Mouse (Mus musculus): ENCODE data around the gene Zfp646. TPM values are rescaled to one million over a fixed set of nuclear protein-coding genes. Genes with fewer than 3 reads are reported as not detected.

Gene Zfp646
- polyA plus RNA-seq (2017; shearing (Covaris generic)) = 25.8 TPM

GRCm38 (mm10) chr7:127876041-127876466 lies at the start of gene Zfp646:
Zfp646 (plus strand) TSS chr7:127876221.

GRCm38 (mm10) chr7:127876467-127877348 lies 687 bp downstream of the Zfp646 start, which contains the start of gene Zfp668:
Zfp668 (minus strand) TSS chr7:127876828.

GRCm38 (mm10) chr7:127890798-127891197 lies 14.8 kb downstream of the Zfp646 start, which contains the start of gene Prss53:
Prss53 (minus strand) TSS chr7:127890970.

GRCm38 (mm10) chr7:127895442-127895841 lies 19.4 kb downstream of the Zfp646 start, which contains the start of the genes Gm21974 and Vkorc1:
Gm21974 (minus strand) TSS chr7:127895454.
Vkorc1 (minus strand) TSS chr7:127895617.

GRCm38 (mm10) chr7:127903971-127904796 lies 28.2 kb downstream of the Zfp646 start, which contains the start of gene Bckdk:
Bckdk (plus strand) TSS chr7:127904082.

GRCm38 (mm10) chr7:127912190-127912871 lies 36.3 kb downstream of the Zfp646 start, which contains the start of gene Kat8:
Kat8 (plus strand) TSS chr7:127912516.

GRCm38 (mm10) chr7:127929923-127930322 lies 53.9 kb downstream of the Zfp646 start, which contains the start of gene Prss8:
Prss8 (minus strand) TSS chr7:127930104.

Other genes starting within 250 kb of the Zfp646 start
- 59.3 TPM for gene Bcl7c, start 167.3 kb upstream of the Zfp646 start, polyA plus RNA-seq (2017; shearing (Covaris generic))
- gene Ctf1, start 163.5 kb upstream of the Zfp646 start, polyA plus RNA-seq (2017; shearing (Covaris generic)) = not detected
- not detected for gene Ctf2, start 144.1 kb upstream of the Zfp646 start, polyA plus RNA-seq (2017; shearing (Covaris generic))
- 0.71 TPM for gene Fbxl19, start 131.7 kb upstream of the Zfp646 start, polyA plus RNA-seq (2017; shearing (Covaris generic))
- gene Orai3, start 106.4 kb upstream of the Zfp646 start, polyA plus RNA-seq (2017; shearing (Covaris generic)) = 10.5 TPM
- 7.5 TPM for gene Setd1a, start 99.6 kb upstream of the Zfp646 start, polyA plus RNA-seq (2017; shearing (Covaris generic))
- not detected for gene Gm49388, start 90.6 kb upstream of the Zfp646 start, polyA plus RNA-seq (2017; shearing (Covaris generic))
- 0.79 TPM for gene Hsd3b7, start 75.6 kb upstream of the Zfp646 start, polyA plus RNA-seq (2017; shearing (Covaris generic))
- gene Stx4a, start 51.9 kb upstream of the Zfp646 start, polyA plus RNA-seq (2017; shearing (Covaris generic)) = 111 TPM
- 0.41 TPM for gene Stx1b, start 51.7 kb upstream of the Zfp646 start, polyA plus RNA-seq (2017; shearing (Covaris generic))
- 9.0 TPM for gene Zfp668, start 607 bp downstream of the Zfp646 start, polyA plus RNA-seq (2017; shearing (Covaris generic))
- 0.51 TPM for gene Prss53, start 14.7 kb downstream of the Zfp646 start, polyA plus RNA-seq (2017; shearing (Covaris generic))
- not detected for gene Gm21974, start 19.2 kb downstream of the Zfp646 start, polyA plus RNA-seq (2017; shearing (Covaris generic))
- gene Vkorc1, start 19.4 kb downstream of the Zfp646 start, polyA plus RNA-seq (2017; shearing (Covaris generic)) = 47.2 TPM
- gene Bckdk, start 27.9 kb downstream of the Zfp646 start, polyA plus RNA-seq (2017; shearing (Covaris generic)) = 39.1 TPM
- 32.7 TPM for gene Kat8, start 36.3 kb downstream of the Zfp646 start, polyA plus RNA-seq (2017; shearing (Covaris generic))
- gene Prss8, start 53.9 kb downstream of the Zfp646 start, polyA plus RNA-seq (2017; shearing (Covaris generic)) = not detected
- gene Prss36, start 70.5 kb downstream of the Zfp646 start, polyA plus RNA-seq (2017; shearing (Covaris generic)) = 1.7 TPM
- 253 TPM for gene Fus, start 91.2 kb downstream of the Zfp646 start, polyA plus RNA-seq (2017; shearing (Covaris generic))
- gene Pycard, start 117.6 kb downstream of the Zfp646 start, polyA plus RNA-seq (2017; shearing (Covaris generic)) = 95.9 TPM
- gene Trim72, start 127.7 kb downstream of the Zfp646 start, polyA plus RNA-seq (2017; shearing (Covaris generic)) = not detected
- 0.39 TPM for gene Itgam, start 186.4 kb downstream of the Zfp646 start, polyA plus RNA-seq (2017; shearing (Covaris generic))
- not detected for gene Gm49368, start 186.5 kb downstream of the Zfp646 start, polyA plus RNA-seq (2017; shearing (Covaris generic))

All from effector memory CD4-positive, alpha-beta T cell, adult 5 months (primary cell).